Mouse (Mus musculus) ES-Bruce4 (cell line): ENCODE results near the gene H2-T24.

Source experiments
- CTCF ChIP-seq: IDR thresholded peaks from one replicate; pipeline ENCODE4 v1.8.1; 2011; ENCODE audit warnings: low read depth, low read length
- EP300 ChIP-seq: IDR thresholded peaks from 2 replicates; pipeline ENCODE4 v1.6.1; 2011; ENCODE audit warnings: low read depth, low read length; ENCODE audit not compliant: insufficient read depth

GRCm38 (mm10) chr17:36001966-36002365, 18.4 kb downstream of the H2-T24 start:
- TF ChIP-seq CTCF: no peak
- no peak for TF ChIP-seq EP300
